10 mouse cellular contexts compared by ENCODE assay signal in genomic region chr5:101967832-101968152, GRCm38 (mm10).
DNase-seq lines count a peak whose midpoint lies in the region; ATAC-seq lines count a peak whose summit lies in the region.
"Had no signal": no experiment of that assay in that cellular context is flagged by ENCODE, and none has a peak within 500 bp of the region (broad histone marks: within the 10 kb centered on the region; RNA-seq: fewer than 3 reads in every experiment).

No protein-coding gene starts in this region.

- intact Hi-C loops in gastrocnemius, postnatal 14 days (cut with DNase I; ENCODE audit: low total_unique reads) = no loop called here

- no peaks in the 10 kb centered on the region for H3K27me3 ChIP-seq in midbrain, embryonic 15.5 days (replicated peaks)
- no peaks in the 10 kb centered on the region for H3K27me3 ChIP-seq in midbrain, embryonic 16.5 days (ENCODE audit: control insufficient read depth, insufficient read depth, low read depth, low read length)
- H3K27me3 ChIP-seq in liver, embryonic 15.5 days = no peaks in the 10 kb centered on the region

- H3K4me3 ChIP-seq in midbrain, embryonic 15.5 days = no peak overlapping the region
- H3K4me3 ChIP-seq in midbrain, embryonic 16.5 days (ENCODE audit: low read depth, low read length) = no peak overlapping the region
- no peak overlapping the region for H3K4me3 ChIP-seq in liver, embryonic 15.5 days (replicated peaks)
- H3K4me3 ChIP-seq: erythroblast, embryonic 14.5 days had no signal

- H3K4me2 ChIP-seq in midbrain, embryonic 15.5 days = no peak overlapping the region
- no peak overlapping the region for H3K4me2 ChIP-seq in midbrain, embryonic 16.5 days (ENCODE audit: low read length)
- 0 out of 2 replicates have a peak overlapping the region, but pooled peaks have one; percentile 21 for H3K4me2 ChIP-seq in liver, embryonic 15.5 days

- peak; percentile 64 for DNase-seq in heart, adult 8-10 months (ENCODE audit: low spot score)
- DNase-seq in heart, postnatal 4 days = no peak
- DNase-seq in gastrocnemius, postnatal 14 days = no peak
- no peak for DNase-seq in thymus, postnatal 0 days (ENCODE audit: low spot score)
- DNase-seq: adrenal gland, postnatal 25 days had no signal

- no peak overlapping the region for H3K9ac ChIP-seq in midbrain, embryonic 15.5 days
- no peak overlapping the region for H3K9ac ChIP-seq in midbrain, embryonic 16.5 days (ENCODE audit: low read depth, low read length)
- no peak overlapping the region for H3K9ac ChIP-seq in liver, embryonic 15.5 days

- H3K36me3 ChIP-seq in midbrain, embryonic 15.5 days (replicated peaks) = 0 out of 2 replicates have a peak, but pooled peaks cover 6% of the 10 kb centered on the region
- no peaks in the 10 kb centered on the region for H3K36me3 ChIP-seq in midbrain, embryonic 16.5 days (ENCODE audit: control insufficient read depth, insufficient read depth, low read length)
- 0 out of 2 replicates have a peak, but pooled peaks cover 3% of the 10 kb centered on the region for H3K36me3 ChIP-seq in liver, embryonic 15.5 days (replicated peaks)

- ATAC-seq in midbrain, embryonic 15.5 days (replicated peaks) = no peak
- ATAC-seq in midbrain, embryonic 16.5 days = no peak
- no peak for ATAC-seq in liver, embryonic 15.5 days (ENCODE audit: insufficient read depth)
- ATAC-seq in erythroid progenitor cell, adult 5-6 weeks (replicated peaks; ENCODE audit: low FRiP score, poor library complexity, severe bottlenecking) = no peak; the same call in 1 of the 2 replicates

- no peaks in the 10 kb centered on the region for H3K9me3 ChIP-seq in midbrain, embryonic 15.5 days
- no peaks in the 10 kb centered on the region for H3K9me3 ChIP-seq in midbrain, embryonic 16.5 days (replicated peaks; ENCODE audit: control insufficient read depth, low read length, poor library complexity, severe bottlenecking)
- no peaks in the 10 kb centered on the region for H3K9me3 ChIP-seq in liver, embryonic 15.5 days (replicated peaks)

- 84% methylated on average over 2 of the region's 2 CpGs for WGBS in midbrain, embryonic 15.5 days
- 87% methylated on average over 2 of the region's 2 CpGs for WGBS in midbrain, embryonic 16.5 days
- WGBS in liver, embryonic 15.5 days (ENCODE audit: insufficient replicate concordance) = 39% methylated on average over 2 of the region's 2 CpGs

- peaks cover 11% of the 10 kb centered on the region; the same call in 1 of the 2 replicates for H3K4me1 ChIP-seq in midbrain, embryonic 15.5 days
- peaks cover 7% of the 10 kb centered on the region for H3K4me1 ChIP-seq in midbrain, embryonic 16.5 days (ENCODE audit: control insufficient read depth, insufficient read depth, low read length)
- H3K4me1 ChIP-seq in liver, embryonic 15.5 days (replicated peaks) = peaks cover 17% of the 10 kb centered on the region

- 0 out of 2 replicates have a peak overlapping the region, but pooled peaks have one; percentile 25 for H3K27ac ChIP-seq in midbrain, embryonic 15.5 days
- H3K27ac ChIP-seq in midbrain, embryonic 16.5 days (ENCODE audit: low read length) = no peak overlapping the region
- peak overlapping the region; percentile 78 for H3K27ac ChIP-seq in liver, embryonic 15.5 days (replicated peaks)
